Mouse (Mus musculus) CH12.LX (cell line): ENCODE results near the gene Htatip2. TPM values are rescaled to one million over a fixed set of nuclear protein-coding genes. Genes with fewer than 3 reads are reported as not detected.

ENCODE experiments used
- DNase-seq: peaks from one replicate; pipeline ENCODE4 v3.0.0-alpha.2; 2013; ENCODE audit errors: extremely low read depth
- H3K27ac ChIP-seq: 2 replicates; pipeline ENCODE4 v1.5.1; 2012; ENCODE audit warnings: low read depth, mild to moderate bottlenecking, control low read depth, moderate library complexity; ENCODE audit not compliant: insufficient read depth
- H3K27me3 ChIP-seq: replicated peaks from 2 replicates; pipeline ENCODE3; 2012; ENCODE audit warnings: inconsistent platforms
- H3K36me3 ChIP-seq, 2 experiments: replicated peaks in 1 of 2; 2 replicates each; pipeline versions ENCODE3 to v1.6.1; 2012; ENCODE audit warnings: inconsistent platforms in 1 of 2, low read length in 1 of 2, mild to moderate bottlenecking in 1 of 2, mixed read lengths in 1 of 2, moderate library complexity in 1 of 2; ENCODE audit not compliant: control insufficient read depth in 1 of 2, insufficient read depth in 1 of 2
- H3K4me1 ChIP-seq, 2 experiments: 2 replicates each; pipeline ENCODE4 v1.6.1; 2012; ENCODE audit warnings: inconsistent platforms in 1 of 2, moderate library complexity in 1 of 2; ENCODE audit not compliant: insufficient read depth in 2 of 2, control insufficient read depth in 1 of 2
- H3K4me2 ChIP-seq: 2 replicates; pipeline ENCODE4 v1.6.1; 2012; ENCODE audit warnings: low read depth, mild to moderate bottlenecking, control low read depth; ENCODE audit not compliant: poor library complexity, insufficient read depth, severe bottlenecking
- H3K4me3 ChIP-seq, 3 experiments: fragments of 150-350 bp in 1 of 3; sonication (generic) in 1 of 3; replicated peaks in 1 of 3; 2 replicates each; pipeline versions ENCODE3 to v1.5.1; 2011 to 2012; ENCODE audit warnings: low read depth in 2 of 3, low read length in 2 of 3, mild to moderate bottlenecking in 2 of 3, moderate library complexity in 2 of 3, control low read depth in 1 of 3, improper control_type of control experiment in 1 of 3, inconsistent platforms in 1 of 3, mixed read lengths in 1 of 3; ENCODE audit not compliant: poor library complexity in 1 of 3
- H3K79me2 ChIP-seq: replicated peaks from 2 replicates; pipeline ENCODE4 v1.6.1; 2012; ENCODE audit warnings: mild to moderate bottlenecking, moderate library complexity; ENCODE audit not compliant: control insufficient read depth, poor library complexity, insufficient read depth, severe bottlenecking; ENCODE audit errors: extremely low read depth
- H3K9ac ChIP-seq: 2 replicates; pipeline ENCODE4 v1.6.1; 2012; ENCODE audit warnings: low read depth, mild to moderate bottlenecking, control low read depth, moderate library complexity; ENCODE audit not compliant: insufficient read depth
- H3K9me3 ChIP-seq: replicated peaks from 2 replicates; pipeline ENCODE3; 2012; ENCODE audit warnings: low read length, inconsistent platforms, mixed read lengths
- BHLHE40 ChIP-seq: IDR thresholded peaks from 2 replicates; pipeline ENCODE4 v1.6.1; 2011; ENCODE audit warnings: mild to moderate bottlenecking, low read depth, low read length, improper control_type of control experiment
- CTCF ChIP-seq, 2 experiments: IDR thresholded peaks in 1 of 2; conservative IDR thresholded peaks in 1 of 2; 2 replicates each; pipeline ENCODE4 v1.5.1; 2011 to 2012; ENCODE audit warnings: low read depth in 2 of 2, low read length in 2 of 2, improper control_type of control experiment in 1 of 2, inconsistent platforms in 1 of 2, mild to moderate bottlenecking in 1 of 2, moderate library complexity in 1 of 2
- E2F4 ChIP-seq: IDR thresholded peaks from 2 replicates; pipeline ENCODE4 v1.6.1; 2011; ENCODE audit warnings: low read depth, low read length, improper control_type of control experiment; ENCODE audit not compliant: insufficient replicate concordance
- ELF1 ChIP-seq: IDR thresholded peaks from 2 replicates; pipeline ENCODE4 v1.6.1; 2014; ENCODE audit warnings: low read depth, mild to moderate bottlenecking, inconsistent platforms, low read length, improper control_type of control experiment
- ETS1 ChIP-seq: conservative IDR thresholded peaks from 2 replicates; pipeline ENCODE4 v1.6.1; 2012; ENCODE audit warnings: low read depth, mild to moderate bottlenecking, inconsistent platforms, low read length, improper control_type of control experiment, moderate library complexity
- HCFC1 ChIP-seq: IDR thresholded peaks from 2 replicates; pipeline ENCODE4 v1.6.1; 2012; ENCODE audit warnings: low read depth, mild to moderate bottlenecking, inconsistent platforms, low read length, improper control_type of control experiment
- JUN ChIP-seq: IDR thresholded peaks from 2 replicates; pipeline ENCODE4 v1.6.1; 2011; ENCODE audit warnings: low read depth, mild to moderate bottlenecking, low read length, improper control_type of control experiment, moderate library complexity; ENCODE audit not compliant: insufficient read depth
- JUND ChIP-seq: conservative IDR thresholded peaks from 2 replicates; pipeline ENCODE4 v1.6.1; 2011; ENCODE audit warnings: low read depth, low read length, improper control_type of control experiment
- KAT2A ChIP-seq: IDR thresholded peaks from 2 replicates; pipeline ENCODE4 v1.6.1; 2012; ENCODE audit warnings: low read length, improper control_type of control experiment, inconsistent platforms; ENCODE audit not compliant: insufficient replicate concordance
- MAFK ChIP-seq: IDR thresholded peaks from 2 replicates; pipeline ENCODE4 v1.6.1; 2011; ENCODE audit warnings: low read length, improper control_type of control experiment; ENCODE audit not compliant: insufficient replicate concordance
- MAX ChIP-seq: IDR thresholded peaks from 2 replicates; pipeline ENCODE4 v1.6.1; 2011; ENCODE audit warnings: low read length, improper control_type of control experiment
- MAZ ChIP-seq: IDR thresholded peaks from 2 replicates; pipeline ENCODE4 v1.6.1; 2012; ENCODE audit warnings: low read depth, mild to moderate bottlenecking, inconsistent platforms, low read length, improper control_type of control experiment, moderate library complexity
- MEF2A ChIP-seq: IDR thresholded peaks from 2 replicates; pipeline ENCODE4 v1.6.1; 2014; ENCODE audit warnings: low read depth, mild to moderate bottlenecking, inconsistent platforms, low read length, improper control_type of control experiment, borderline replicate concordance
- MXI1 ChIP-seq: IDR thresholded peaks from 2 replicates; pipeline ENCODE4 v1.6.1; 2011; ENCODE audit warnings: mild to moderate bottlenecking, low read depth, low read length, improper control_type of control experiment
- MYC ChIP-seq: IDR thresholded peaks from 2 replicates; pipeline ENCODE4 v1.6.1; 2011; ENCODE audit warnings: low read depth, mild to moderate bottlenecking, improper control_type of control experiment, low read length
- NELFE ChIP-seq: IDR thresholded peaks from 2 replicates; pipeline ENCODE4 v1.6.1; 2011; ENCODE audit warnings: low read depth, low read length, improper control_type of control experiment
- NRF1 ChIP-seq: IDR thresholded peaks from 2 replicates; pipeline ENCODE4 v1.6.1; 2014; ENCODE audit warnings: low read depth, mild to moderate bottlenecking, inconsistent platforms, low read length, improper control_type of control experiment, moderate library complexity
- POLR2A ChIP-seq: IDR thresholded peaks from 2 replicates; pipeline ENCODE4 v1.6.1; 2011; ENCODE audit warnings: low read depth, mild to moderate bottlenecking, improper control_type of control experiment, low read length
- POLR2AphosphoS2 ChIP-seq: IDR thresholded peaks from 2 replicates; pipeline ENCODE4 v1.6.1; 2011; ENCODE audit warnings: low read depth, low read length, improper control_type of control experiment
- RAD21 ChIP-seq: IDR thresholded peaks from 2 replicates; pipeline ENCODE4 v1.6.1; 2011; ENCODE audit warnings: low read depth, mild to moderate bottlenecking, low read length, improper control_type of control experiment, moderate library complexity
- SIN3A ChIP-seq: IDR thresholded peaks from 2 replicates; pipeline ENCODE4 v1.6.1; 2012; ENCODE audit warnings: low read length, improper control_type of control experiment, inconsistent platforms
- SMC3 ChIP-seq: IDR thresholded peaks from 2 replicates; pipeline ENCODE4 v1.6.1; 2011; ENCODE audit warnings: low read depth, low read length, improper control_type of control experiment
- TCF12 ChIP-seq: IDR thresholded peaks from 2 replicates; pipeline ENCODE4 v1.6.1; 2014; ENCODE audit warnings: low read depth, mild to moderate bottlenecking, inconsistent platforms, low read length, improper control_type of control experiment
- UBTF ChIP-seq: IDR thresholded peaks from 2 replicates; pipeline ENCODE4 v1.6.1; 2012; ENCODE audit warnings: low read depth, mild to moderate bottlenecking, inconsistent platforms, low read length, improper control_type of control experiment, moderate library complexity
- USF1 ChIP-seq: IDR thresholded peaks from 2 replicates; pipeline ENCODE4 v1.6.1; 2014; ENCODE audit warnings: low read depth, mild to moderate bottlenecking, inconsistent platforms, low read length, improper control_type of control experiment
- USF2 ChIP-seq: conservative IDR thresholded peaks from 2 replicates; pipeline ENCODE4 v1.6.1; 2011; ENCODE audit warnings: low read depth, low read length, improper control_type of control experiment
- ZKSCAN1 ChIP-seq: IDR thresholded peaks from 2 replicates; pipeline ENCODE4 v1.6.1; 2012; ENCODE audit warnings: low read depth, inconsistent platforms, low read length, improper control_type of control experiment, borderline replicate concordance
- ZNF384 ChIP-seq: IDR thresholded peaks from 2 replicates; pipeline ENCODE4 v1.6.1; 2012; ENCODE audit warnings: low read depth, low read length, improper control_type of control experiment, inconsistent platforms
- dilution Hi-C: fragments of 300-500 bp; cut with MboI; formaldehyde crosslinking; loops from 2 replicates; pipeline ENCODE4 v1.14.3; 2020; ENCODE audit warnings: low sequenced_read_pairs; ENCODE audit not compliant: extremely low pct_unique_long_range_greater_than_20kb, extremely low pct_ligation_motif_present
- in situ Hi-C: fragments of 300-500 bp; cut with MboI; formaldehyde crosslinking; loops from 3 replicates; pipeline ENCODE4 v1.14.3; 2019; ENCODE audit warnings: low sequenced_read_pairs, low pct_ligation_motif_present, low pct_unique_long_range_greater_than_20kb, mixed read lengths
- polyA plus RNA-seq: library from polyadenylated mRNA; unstranded; fragments of >175 nt; gene quantifications from 2 replicates; pipeline ENCODE4 v1.2.1, GENCODE M21; 2012; ENCODE audit warnings: low read depth; ENCODE audit not compliant: insufficient read length
- total RNA-seq, 2 experiments: library from RNA; depleted of rRNA; stranded (reverse); fragments of 300-350 nt in 1 of 2; fragments of >200 nt in 1 of 2; gene quantifications; 2 replicates each; pipeline ENCODE4 v1.2.3; 2012 to 2014

Gene Htatip2
- total and polyA plus RNA-seq, 3 experiments: not detected

GRCm38 (mm10) chr7:49777585-49777984 lies 18.7 kb downstream of the Htatip2 start:
- H3K36me3 ChIP-seq: peaks cover 19 to 30% of the 10 kb centered on the region in 2 experiments
- in situ Hi-C loops: no loop called here

GRCm38 (mm10) chr7:49778114-49778901 lies 19.4 kb downstream of the Htatip2 start, which contains the start of gene Prmt3:
Gene Prmt3, plus strand, starts transcription at chr7:49778346.
- DNase-seq: peak; percentile 94
- in situ Hi-C loops (no loop called here), dilution Hi-C loops (no loop called here)
- Histone ChIP-seq H3K27ac (peak within 1 kb of the TSS; percentile 66), H3K9ac (peak within 1 kb of the TSS; percentile 98), H3K36me3 (peaks cover 25 to 37% of the 10 kb centered on the region in 2 experiments), H3K4me1 (peaks cover 7 to 23% of the 10 kb centered on the region in 2 experiments; a peak in 3 of 4 replicates), H3K9me3 (no peaks in the 10 kb centered on the region), H3K27me3 (no peaks in the 10 kb centered on the region), H3K79me2 (peaks cover 9% of the 10 kb centered on the region), H3K4me3 (peak within 1 kb of the TSS; percentile 46 to 96 (median 76)), H3K4me2 (peak within 1 kb of the TSS; percentile 17)
- TF ChIP-seq CTCF (conservative IDR thresholded peaks at IDR 0.05 in 1 of 2, IDR thresholded peaks at IDR 0.05 in 1 of 2; ENCODE audit: low read depth in 2 of 2, low read length in 2 of 2) (peak; percentile 63 to 76; a peak in 3 of 4 replicates), SMC3 (peak; percentile 62), ZKSCAN1 (no peak), MAZ (no peak), USF1 (peak; percentile 92), UBTF (no peak), KAT2A (no peak), SIN3A (peak; percentile 7; the same call in 1 of the 2 replicates), ELF1 (peak; percentile 97), MAX (peak; percentile 94), JUN (no peak), NRF1 (peak; percentile 85), NELFE (0 out of 2 replicates have a peak, but pooled peaks have one; percentile 16), JUND (no peak), USF2 (peak; percentile 87), BHLHE40 (peak; percentile 75), POLR2AphosphoS2 (no peak), MAFK (no peak), POLR2A (peak; percentile 68), MXI1 (peak; percentile 89), ETS1 (no peak), HCFC1 (peak; percentile 64), E2F4 (no peak), RAD21 (peak; percentile 27), TCF12 (peak; percentile 37; the same call in 1 of the 2 replicates), MYC (peak; percentile 91), MEF2A (peak; percentile 47)

More at GRCm38 (mm10) chr7:49777585-49777984, 18.7 kb downstream of the Htatip2 start:
- dilution Hi-C loops: no loop called here
- Histone ChIP-seq H3K4me2 (no peak overlapping the region), H3K9ac (no peak overlapping the region), H3K9me3 (no peaks in the 10 kb centered on the region), H3K79me2 (peaks cover 9% of the 10 kb centered on the region), H3K4me1 (peaks cover 7 to 23% of the 10 kb centered on the region in 2 experiments; a peak in 3 of 4 replicates), H3K27me3 (no peaks in the 10 kb centered on the region), H3K4me3 (no peak overlapping the region)
- DNase-seq: no peak
- TF ChIP-seq MAFK (no peak), ELF1 (no peak), JUN (no peak), USF1 (no peak), MEF2A (no peak), NRF1 (no peak), NELFE (no peak), RAD21 (no peak), MYC (no peak), MAZ (no peak), ZNF384 (no peak), ETS1 (no peak)
- TF ChIP-seq, all 38 proteins: peak for 0
- H3K27ac ChIP-seq: no peak overlapping the region
